Mouse (Mus musculus): Measurements from ENCODE around the gene Pde6h.

DNA sequence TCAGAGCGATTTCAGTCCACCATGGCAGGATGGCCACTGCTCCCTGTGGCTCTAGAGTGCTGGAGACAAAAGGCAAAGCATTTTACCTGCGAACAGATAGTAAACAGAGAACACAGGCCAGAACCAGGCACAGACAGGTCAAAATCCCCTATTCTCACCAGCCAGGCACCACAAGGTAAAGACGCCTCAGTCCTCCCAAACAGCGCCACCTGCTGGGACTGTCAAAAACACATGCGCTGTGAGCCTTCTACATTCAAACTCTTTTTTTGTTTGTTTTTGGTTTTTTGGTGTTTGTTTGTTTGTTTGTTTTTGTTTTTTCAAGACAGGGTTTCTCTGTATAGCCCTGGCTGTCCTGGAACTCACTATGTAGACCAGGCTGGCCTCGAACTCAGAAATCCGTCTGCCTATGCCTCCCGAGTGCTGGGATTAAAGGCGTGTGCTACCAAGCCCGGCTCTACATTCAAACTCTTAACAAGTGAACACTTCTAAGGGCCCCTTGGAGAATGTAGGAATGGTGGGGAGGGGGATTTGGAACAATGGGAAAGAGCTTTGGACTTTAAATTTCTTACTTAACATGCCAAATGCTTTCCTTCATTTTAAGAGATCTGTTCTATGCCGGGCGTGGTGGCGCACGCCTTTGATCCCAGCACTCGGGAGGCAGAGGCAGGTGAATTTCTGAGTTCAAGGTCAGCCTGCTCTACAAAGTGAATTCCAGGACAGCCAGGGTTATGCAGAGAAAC, 76.2 kb downstream of the Pde6h start:
- no peak for TF ChIP-seq E2F4 (IDR thresholded peaks at IDR 0.05; ENCODE audit: insufficient read depth)
- TF ChIP-seq USF1 (IDR thresholded peaks at IDR 0.05; ENCODE audit: low read depth) = no peak
- TF ChIP-seq POLR2A (IDR thresholded peaks at IDR 0.05; ENCODE audit: insufficient read length, low read depth) = no peak
- no peak for TF ChIP-seq TCF12 (IDR thresholded peaks at IDR 0.05; ENCODE audit: insufficient read depth, poor library complexity, severe bottlenecking)
- no peak for TF ChIP-seq CEBPB (IDR thresholded peaks at IDR 0.05; ENCODE audit: insufficient read depth, poor library complexity, severe bottlenecking)
- no peak for TF ChIP-seq MAX (IDR thresholded peaks at IDR 0.05; ENCODE audit: low read depth)
- TF ChIP-seq MYOG (IDR thresholded peaks at IDR 0.05; ENCODE audit: control insufficient read depth in 1 of 3, insufficient read depth in 1 of 3, insufficient read length in 2 of 3, low read depth in 2 of 3) = no peak
- no peak for TF ChIP-seq POLR2AphosphoS2 (IDR thresholded peaks at IDR 0.05; ENCODE audit: insufficient read length, low read depth)
- TF ChIP-seq SRF (IDR thresholded peaks at IDR 0.05; ENCODE audit: control insufficient read depth, insufficient read length, low read depth) = no peak
